Mouse (Mus musculus) hindbrain, embryonic 13.5 days (tissue): Measurements from ENCODE around the gene Cd69. TPM values are rescaled to one million over a fixed set of nuclear protein-coding genes. Genes with fewer than 3 reads are reported as not detected.

Experiments used
- ATAC-seq: fragments of 200-750 bp; cut with Nextera tagmentation; 2 replicates; pipeline ENCODE4 v1.8.0; 2017; ENCODE audit warnings: moderate TSS enrichment; ENCODE audit not compliant: low FRiP score
- H3K27ac ChIP-seq: fragments of 300-500 bp; sonication (generic); 2 replicates; pipeline ENCODE4 v1.5.1; 2015; ENCODE audit warnings: inconsistent platforms, mild to moderate bottlenecking, moderate library complexity
- H3K27me3 ChIP-seq: fragments of 300-500 bp; sonication (generic); 2 replicates; pipeline ENCODE4 v1.6.1; 2015; ENCODE audit warnings: mild to moderate bottlenecking, inconsistent platforms
- H3K36me3 ChIP-seq: fragments of 300-500 bp; sonication (generic); 2 replicates; pipeline ENCODE4 v1.6.1; 2015; ENCODE audit warnings: mild to moderate bottlenecking, inconsistent platforms
- H3K4me1 ChIP-seq: fragments of 300-500 bp; sonication (generic); replicated peaks from 2 replicates; pipeline ENCODE4 v1.6.1; 2015; ENCODE audit warnings: inconsistent platforms
- H3K4me2 ChIP-seq: fragments of 300-500 bp; sonication (generic); 2 replicates; pipeline ENCODE4 v1.6.1; 2015; ENCODE audit warnings: inconsistent platforms, mild to moderate bottlenecking, moderate library complexity
- H3K4me3 ChIP-seq: fragments of 300-500 bp; sonication (generic); 2 replicates; pipeline ENCODE4 v1.5.1; 2015; ENCODE audit warnings: mild to moderate bottlenecking, inconsistent platforms
- H3K9ac ChIP-seq: fragments of 300-500 bp; sonication (generic); 2 replicates; pipeline ENCODE4 v1.6.1; 2015; ENCODE audit warnings: mild to moderate bottlenecking, inconsistent platforms
- H3K9me3 ChIP-seq: fragments of 300-500 bp; sonication (generic); 2 replicates; pipeline ENCODE4 v1.6.1; 2016; ENCODE audit warnings: inconsistent platforms
- WGBS: fragments of 180-500 bp; shearing (Covaris S2); methylation state at CpG from one replicate; pipeline ENCODE4 v1.1.7; 2015; 5-methylcytosine and 5-hydroxymethylcytosine counted together
- polyA plus RNA-seq: library from polyadenylated mRNA; unstranded; fragments of >200 nt; fragmentation: Nextera tagmentation; extraction: Ambion mirVana; gene quantifications from 2 replicates; pipeline ENCODE4 v1.2.1, GENCODE M21; 2015

Gene Cd69
- polyA plus RNA-seq, 1 experiment from 2014 or later, result not detected

DNA sequence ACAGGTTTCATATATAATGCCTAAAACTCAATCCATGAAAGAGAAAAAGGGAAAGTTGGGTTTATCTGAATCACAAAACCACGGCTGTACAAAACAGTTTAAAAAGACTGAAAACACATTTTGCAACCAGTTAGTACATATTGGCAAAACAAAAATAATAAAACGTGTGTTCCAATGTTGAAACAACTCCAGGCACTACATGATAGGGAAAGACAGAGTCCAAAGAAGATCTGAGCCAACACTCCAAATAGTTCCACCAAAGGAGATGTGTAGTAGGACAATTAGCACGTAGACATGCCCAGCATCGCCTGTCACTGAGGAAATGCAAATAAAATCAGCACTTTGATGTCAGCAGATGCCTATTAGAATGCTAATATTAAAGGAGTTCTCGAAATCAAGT lies 33.8 kb downstream of the Cd69 start:
- H3K4me3 ChIP-seq, result no peak overlapping the region
- no peak for ATAC-seq
- no peak overlapping the region for H3K4me2 ChIP-seq
- H3K27ac ChIP-seq, result no peak overlapping the region
- H3K9me3 ChIP-seq, result no peaks in the 10 kb centered on the region
- 68% methylated on average over 5 of the region's 5 CpGs for WGBS
- H3K27me3 ChIP-seq, result no peaks in the 10 kb centered on the region
- H3K4me1 ChIP-seq, result 0 out of 2 replicates have a peak, but pooled peaks cover 2% of the 10 kb centered on the region
- H3K36me3 ChIP-seq, result no peaks in the 10 kb centered on the region
- H3K9ac ChIP-seq, result no peak overlapping the region

DNA sequence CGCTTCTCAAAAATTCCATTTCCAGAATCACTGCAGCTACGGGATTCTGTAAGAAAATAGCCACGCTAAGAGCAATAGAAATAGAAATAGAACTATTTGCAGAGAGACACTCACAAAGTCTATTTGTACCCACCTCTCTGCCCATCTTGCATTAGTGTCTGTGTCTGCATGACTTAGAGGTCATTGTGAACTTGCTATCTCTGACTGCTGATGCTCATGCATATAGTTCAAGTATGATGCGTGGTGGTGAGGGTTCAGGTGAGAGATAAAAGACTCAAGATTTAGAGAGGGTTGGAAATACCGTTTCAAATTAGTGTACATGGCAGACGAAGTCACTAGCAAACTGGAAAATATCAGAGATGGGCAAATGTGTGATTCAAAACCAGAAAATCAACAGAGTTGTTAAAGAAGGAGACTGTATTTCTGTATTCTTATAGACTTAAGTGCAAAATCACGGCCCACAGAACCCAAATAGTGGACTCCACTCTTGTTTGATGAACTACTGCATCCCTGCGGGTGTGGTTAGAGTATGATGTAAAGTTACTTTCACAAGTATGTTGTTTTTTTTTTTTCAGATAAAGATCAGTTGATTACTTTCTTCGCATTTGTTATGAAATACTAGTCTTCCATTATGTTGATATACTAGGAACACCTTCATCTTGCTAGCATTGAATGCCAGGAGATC lies 35.5 kb downstream of the Cd69 start:
- Histone ChIP-seq H3K27ac (no peak overlapping the region), H3K9me3 (no peaks in the 10 kb centered on the region), H3K4me2 (no peak overlapping the region), H3K27me3 (no peaks in the 10 kb centered on the region), H3K36me3 (no peaks in the 10 kb centered on the region), H3K4me3 (no peak overlapping the region), H3K4me1 (0 out of 2 replicates have a peak, but pooled peaks cover 2% of the 10 kb centered on the region), H3K9ac (no peak overlapping the region)
- 88% methylated on average over 9 of the region's 9 CpGs for WGBS
- ATAC-seq, result no peak

DNA sequence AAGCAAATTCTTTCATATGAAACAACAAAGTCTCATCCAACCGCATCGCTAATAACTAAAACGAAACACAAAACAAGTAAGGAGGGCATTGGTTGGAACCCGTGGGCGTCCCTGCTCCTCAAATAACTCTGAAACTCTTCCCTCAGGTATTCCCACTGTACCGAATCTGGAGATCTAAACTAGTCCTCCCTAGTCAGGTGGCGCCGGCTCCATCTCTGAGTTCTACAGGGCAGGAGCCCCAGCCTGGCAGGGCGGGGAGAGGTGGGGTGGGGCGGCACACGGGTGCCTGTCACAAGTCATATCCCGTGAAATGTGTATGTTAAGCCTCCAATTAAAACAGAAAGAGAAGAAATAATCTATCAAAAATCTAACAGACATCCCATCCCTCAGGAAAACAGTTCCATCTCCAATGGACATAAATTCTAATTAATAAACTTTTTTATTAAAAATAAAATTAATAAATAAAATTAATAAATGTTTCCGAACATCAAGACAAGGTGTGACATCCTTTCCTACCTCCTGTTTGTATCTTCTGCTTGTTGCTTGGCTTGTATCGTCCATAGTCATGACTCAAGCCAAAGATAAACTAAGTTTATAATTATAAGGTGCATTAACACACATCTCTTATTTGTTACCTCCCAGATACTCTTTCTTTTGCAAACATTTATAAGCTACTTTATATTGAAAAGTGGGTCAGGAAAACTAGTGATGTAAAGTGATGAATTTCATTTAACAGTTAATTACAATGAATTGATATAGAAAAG lies 36.8 kb downstream of the Cd69 start:
- H3K27me3 ChIP-seq, result no peaks in the 10 kb centered on the region
- peak overlapping the region; percentile 73 for H3K4me2 ChIP-seq
- 14% methylated on average over 14 of the region's 14 CpGs for WGBS
- no peaks in the 10 kb centered on the region for H3K36me3 ChIP-seq
- H3K4me1 ChIP-seq, result 0 out of 2 replicates have a peak, but pooled peaks cover 2% of the 10 kb centered on the region
- peak; percentile 85 for ATAC-seq
- H3K27ac ChIP-seq, result no peak overlapping the region
- H3K9me3 ChIP-seq, result no peaks in the 10 kb centered on the region
- peak overlapping the region; percentile 48 for H3K4me3 ChIP-seq
- H3K9ac ChIP-seq, result peak overlapping the region; percentile 61

DNA sequence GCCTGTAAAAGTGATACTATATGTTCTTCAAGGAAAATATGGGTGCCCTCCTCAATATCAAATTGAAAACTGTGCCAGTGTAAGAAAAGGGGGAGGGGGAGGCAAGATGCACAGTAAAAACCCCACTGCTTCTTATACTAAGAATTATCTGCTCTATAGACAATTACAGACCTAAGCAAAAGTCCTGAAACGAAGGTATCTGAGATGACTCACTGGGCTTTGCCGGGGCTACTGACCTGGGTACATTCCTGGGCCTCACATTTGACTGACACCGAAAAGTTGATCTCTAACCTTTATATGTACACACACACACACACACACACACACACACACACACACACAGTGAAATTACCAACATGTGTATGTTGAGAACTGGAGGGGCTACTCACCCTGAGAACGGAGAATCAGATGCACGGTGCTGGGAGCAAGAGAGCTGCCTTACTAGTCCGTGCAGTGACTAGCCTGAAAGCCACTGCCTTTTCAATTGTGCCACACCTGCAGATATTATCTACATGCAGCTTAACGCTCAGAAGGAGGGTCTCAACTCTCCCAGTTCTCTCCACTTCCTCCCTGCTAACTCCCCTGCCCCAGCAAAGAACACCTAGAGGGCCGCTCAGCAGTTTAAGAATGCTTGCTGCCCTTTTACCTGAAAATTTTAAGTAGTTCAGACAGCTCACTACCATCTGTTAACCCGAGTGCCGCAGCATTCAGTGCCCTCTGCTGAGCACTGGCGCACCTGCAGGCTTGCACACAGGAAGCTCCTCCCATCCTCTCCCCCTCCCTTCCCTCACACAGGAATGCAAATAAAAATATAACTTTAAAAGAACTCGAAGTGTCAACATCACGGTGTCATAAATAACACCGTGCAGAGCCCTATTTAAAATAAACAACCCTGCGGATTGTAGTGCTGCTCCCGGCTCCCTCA lies 37.6 kb downstream of the Cd69 start:
- Histone ChIP-seq H3K27ac (no peak overlapping the region), H3K4me1 (0 out of 2 replicates have a peak, but pooled peaks cover 2% of the 10 kb centered on the region), H3K4me3 (peak overlapping the region; percentile 48), H3K9ac (peak overlapping the region; percentile 61), H3K36me3 (no peaks in the 10 kb centered on the region), H3K27me3 (no peaks in the 10 kb centered on the region), H3K4me2 (peak overlapping the region; percentile 73), H3K9me3 (no peaks in the 10 kb centered on the region)
- WGBS, result 26% methylated on average over 16 of the region's 16 CpGs
- peak; percentile 96 for ATAC-seq

- no peak for ATAC-seq
- 88% methylated on average over 2 of the region's 2 CpGs for WGBS
- 0 out of 2 replicates have a peak, but pooled peaks cover 2% of the 10 kb centered on the region for H3K4me1 ChIP-seq
- H3K36me3 ChIP-seq, result no peaks in the 10 kb centered on the region
- no peak overlapping the region for H3K9ac ChIP-seq
- H3K27ac ChIP-seq, result no peak overlapping the region
- no peaks in the 10 kb centered on the region for H3K27me3 ChIP-seq
- H3K9me3 ChIP-seq, result no peaks in the 10 kb centered on the region
- H3K4me3 ChIP-seq, result no peak overlapping the region
- no peak overlapping the region for H3K4me2 ChIP-seq
Measured at GRCm38 (mm10) chr6:129236652-129237342, 38.4 kb downstream of the Cd69 start.

GRCm38 (mm10) chr6:129235855-129236461 lies 39.3 kb downstream of the Cd69 start:
- H3K4me2 ChIP-seq, result no peak overlapping the region
- H3K4me3 ChIP-seq, result no peak overlapping the region
- H3K4me1 ChIP-seq, result 0 out of 2 replicates have a peak, but pooled peaks cover 2% of the 10 kb centered on the region
- no peak for ATAC-seq
- WGBS, result 89% methylated on average over 5 of the region's 5 CpGs
- H3K36me3 ChIP-seq, result no peaks in the 10 kb centered on the region
- H3K27ac ChIP-seq, result no peak overlapping the region
- no peak overlapping the region for H3K9ac ChIP-seq
- no peaks in the 10 kb centered on the region for H3K27me3 ChIP-seq
- no peaks in the 10 kb centered on the region for H3K9me3 ChIP-seq

DNA sequence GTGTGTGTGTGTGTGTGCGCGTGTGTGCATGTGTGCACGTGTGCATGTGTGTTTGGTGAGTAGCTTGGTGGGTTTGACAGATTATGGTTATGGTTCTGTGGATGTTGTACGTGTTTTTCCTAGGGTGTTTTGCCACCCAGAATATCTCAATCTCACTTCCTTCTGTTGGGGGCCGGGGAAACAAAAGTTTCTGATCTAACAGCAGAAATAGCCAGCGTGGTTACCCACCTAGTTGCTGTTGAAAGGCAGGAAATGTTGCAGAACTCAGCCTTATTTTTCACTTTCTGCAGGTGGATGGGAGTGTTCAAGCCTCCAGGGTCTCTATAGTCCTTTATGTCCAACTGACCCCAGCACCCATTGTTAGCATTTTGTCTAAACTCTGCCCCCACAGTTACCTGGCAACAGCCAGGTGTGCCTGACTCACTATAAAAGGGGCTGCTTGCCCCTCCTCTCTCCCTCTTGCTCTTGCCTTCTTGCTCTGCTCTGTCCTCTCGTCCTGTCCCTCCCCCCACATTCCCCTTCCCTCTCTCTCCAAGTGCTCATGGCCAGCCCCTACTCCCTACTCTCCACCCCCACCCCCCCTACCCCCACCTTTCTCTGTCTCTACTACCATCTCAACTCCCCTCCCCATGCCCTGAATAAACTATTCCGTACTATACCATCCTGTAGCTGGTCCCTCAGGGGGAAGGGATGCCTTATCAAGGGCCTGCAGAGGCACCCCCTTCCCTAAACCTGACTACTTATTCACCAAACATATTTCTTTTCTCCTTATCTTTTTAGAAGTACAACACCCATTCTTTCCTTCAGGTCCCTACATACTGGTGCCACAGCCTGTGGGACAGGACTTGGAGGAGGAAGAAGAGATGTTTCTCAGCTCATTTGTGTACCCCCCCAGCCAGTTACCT lies 40.5 kb downstream of the Cd69 start:
- ATAC-seq, result no peak

GRCm38 (mm10) chr6:129233955-129234369 lies 41.3 kb downstream of the Cd69 start:
- Histone ChIP-seq H3K9ac (no peak overlapping the region), H3K27ac (no peak overlapping the region), H3K36me3 (no peaks in the 10 kb centered on the region), H3K4me3 (no peak overlapping the region), H3K4me2 (no peak overlapping the region), H3K9me3 (no peaks in the 10 kb centered on the region), H3K4me1 (0 out of 2 replicates have a peak, but pooled peaks cover 2% of the 10 kb centered on the region), H3K27me3 (no peaks in the 10 kb centered on the region)
- 87% methylated on average over 14 of the region's 18 CpGs for WGBS
- ATAC-seq, result no peak

More for the DNA sequence above, 40.5 kb downstream of the Cd69 start:
- Histone ChIP-seq H3K27ac (no peak overlapping the region), H3K36me3 (no peaks in the 10 kb centered on the region), H3K27me3 (no peaks in the 10 kb centered on the region), H3K9me3 (no peaks in the 10 kb centered on the region), H3K4me1 (0 out of 2 replicates have a peak, but pooled peaks cover 2% of the 10 kb centered on the region), H3K4me2 (no peak overlapping the region), H3K9ac (no peak overlapping the region), H3K4me3 (no peak overlapping the region)
- WGBS, result 83% methylated on average over 8 of the region's 8 CpGs

GRCm38 (mm10) chr6:129233366-129233954 lies 41.8 kb downstream of the Cd69 start:
- H3K27ac ChIP-seq, result no peak overlapping the region
- H3K9me3 ChIP-seq, result no peaks in the 10 kb centered on the region
- ATAC-seq, result no peak
- H3K4me1 ChIP-seq, result 0 out of 2 replicates have a peak, but pooled peaks cover 2% of the 10 kb centered on the region
- H3K27me3 ChIP-seq, result no peaks in the 10 kb centered on the region
- WGBS, result 92% methylated on average over 6 of the region's 6 CpGs
- H3K4me3 ChIP-seq, result no peak overlapping the region
- no peak overlapping the region for H3K4me2 ChIP-seq
- no peaks in the 10 kb centered on the region for H3K36me3 ChIP-seq
- H3K9ac ChIP-seq, result no peak overlapping the region

- H3K27ac ChIP-seq, result no peak overlapping the region
- no peak overlapping the region for H3K4me2 ChIP-seq
- no peak overlapping the region for H3K9ac ChIP-seq
- H3K36me3 ChIP-seq, result no peaks in the 10 kb centered on the region
- no peak overlapping the region for H3K4me3 ChIP-seq
- 83% methylated on average over 9 of the region's 9 CpGs for WGBS
- 0 out of 2 replicates have a peak, but pooled peaks cover 2% of the 10 kb centered on the region for H3K4me1 ChIP-seq
- no peak for ATAC-seq
- no peaks in the 10 kb centered on the region for H3K9me3 ChIP-seq
- no peaks in the 10 kb centered on the region for H3K27me3 ChIP-seq
Measured at GRCm38 (mm10) chr6:129232842-129233205, 42.4 kb downstream of the Cd69 start.
